Mouse (Mus musculus): ENCODE results near the gene Tsnax. TPM values are rescaled to one million over a fixed set of nuclear protein-coding genes. Genes with fewer than 3 reads are reported as not detected.
A peak's percentile ranks its signal among the peaks of the same experiment; 100 is the strongest.

Gene Tsnax
- polyA plus RNA-seq, 1 experiment from 2014 or later = 48.3 TPM

DNA sequence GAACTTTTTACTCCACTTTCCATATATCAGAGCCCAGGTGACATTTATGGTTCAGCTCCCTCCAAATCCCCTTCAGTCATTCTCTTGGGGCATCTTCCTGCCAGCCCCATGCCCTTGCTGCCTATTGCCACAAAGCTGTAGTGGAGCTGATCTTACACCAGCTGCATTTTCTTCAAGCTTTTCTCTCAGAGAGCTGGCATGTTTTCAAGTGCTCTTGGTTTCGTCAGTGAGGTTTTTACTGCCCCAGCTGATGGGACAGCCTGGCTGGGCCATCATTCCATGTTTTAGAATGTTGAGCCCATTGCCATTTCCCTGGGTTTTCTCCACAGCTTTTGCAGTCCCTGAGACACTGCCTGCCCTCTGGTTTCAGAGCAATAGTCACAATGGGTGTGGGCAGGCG, 17.0 kb upstream of the Tsnax start:
- H3K9me3 ChIP-seq (ENCODE audit: control insufficient read depth) = no peaks in the 10 kb centered on the region
- no peaks in the 10 kb centered on the region; the same call in 1 of the 2 replicates for H3K27me3 ChIP-seq (replicated peaks; ENCODE audit: control insufficient read depth, insufficient read depth, low read length)
- no peak overlapping the region for H3K9ac ChIP-seq (ENCODE audit: low read depth, low read length)
- no peaks in the 10 kb centered on the region for H3K4me1 ChIP-seq (replicated peaks; ENCODE audit: control insufficient read depth, insufficient read depth, low read length)
- H3K27ac ChIP-seq (ENCODE audit: low read depth, low read length) = no peak overlapping the region
- no peak for ATAC-seq
- H3K4me2 ChIP-seq (replicated peaks; ENCODE audit: low read depth) = no peak overlapping the region
- WGBS = 78% methylated on average over 2 of the region's 2 CpGs
- no peak overlapping the region for H3K4me3 ChIP-seq (ENCODE audit: low read depth, low read length)
- H3K36me3 ChIP-seq (ENCODE audit: control insufficient read depth, insufficient read depth) = no peaks in the 10 kb centered on the region
- no peak for TF ChIP-seq CTCF (IDR thresholded peaks at IDR 0.05; ENCODE audit: low read depth)

DNA sequence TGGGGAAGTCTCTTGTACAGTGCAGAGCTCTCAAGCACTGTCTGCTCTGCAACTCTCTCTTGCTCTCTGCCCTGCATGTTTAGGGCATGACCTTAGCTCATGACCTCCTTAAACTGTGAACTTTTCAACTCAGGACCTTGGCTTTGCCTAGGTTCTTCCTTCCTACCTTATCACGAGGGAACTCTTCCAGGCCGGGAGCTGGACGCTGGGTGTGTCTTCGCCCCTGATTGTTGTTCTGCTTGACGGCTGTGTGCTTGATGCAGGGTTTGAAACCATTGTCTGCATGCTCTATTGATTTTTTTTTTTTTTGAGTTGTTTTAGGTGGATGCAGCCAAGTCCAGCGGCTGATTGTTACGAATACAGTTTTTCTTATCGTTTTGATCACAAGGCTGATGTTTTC, 11.3 kb downstream of the Tsnax start:
- WGBS = 81% methylated on average over 8 of the region's 8 CpGs
- no peak for TF ChIP-seq CTCF (IDR thresholded peaks at IDR 0.05; ENCODE audit: low read depth)

DNA sequence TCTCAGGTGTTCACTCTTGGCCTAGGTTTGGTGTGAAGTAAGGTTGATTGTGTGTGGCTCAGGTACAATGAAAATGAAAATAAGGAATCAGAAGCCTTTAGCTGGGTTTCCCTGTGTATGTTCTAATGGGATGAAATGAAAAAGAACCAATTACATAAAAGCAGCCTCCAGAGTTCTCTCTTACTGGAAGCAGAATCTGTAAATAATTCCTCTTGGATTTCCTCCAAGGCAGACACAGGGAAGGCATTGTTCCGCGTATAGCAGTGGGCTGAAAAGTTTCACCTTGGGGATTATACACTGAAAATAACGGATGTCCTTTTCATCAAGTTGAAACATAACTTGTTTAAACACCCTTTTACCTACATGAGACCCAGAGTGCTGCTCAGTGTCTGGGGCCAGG, 14.4 kb downstream of the Tsnax start:
- H3K27me3 ChIP-seq (replicated peaks; ENCODE audit: control insufficient read depth, insufficient read depth, low read length) = no peaks in the 10 kb centered on the region
- peaks cover 55% of the 10 kb centered on the region for H3K36me3 ChIP-seq (ENCODE audit: control insufficient read depth, insufficient read depth)
- WGBS = 75% methylated on average over 3 of the region's 3 CpGs
- no peaks in the 10 kb centered on the region for H3K9me3 ChIP-seq (ENCODE audit: control insufficient read depth)
- ATAC-seq = no peak
- TF ChIP-seq CTCF (IDR thresholded peaks at IDR 0.05; ENCODE audit: low read depth) = no peak
- H3K9ac ChIP-seq (ENCODE audit: low read depth, low read length) = no peak overlapping the region
- no peak overlapping the region for H3K4me3 ChIP-seq (ENCODE audit: low read depth, low read length)
- H3K27ac ChIP-seq (ENCODE audit: low read depth, low read length) = no peak overlapping the region
- H3K4me1 ChIP-seq (replicated peaks; ENCODE audit: control insufficient read depth, insufficient read depth, low read length) = no peaks in the 10 kb centered on the region
- H3K4me2 ChIP-seq (replicated peaks; ENCODE audit: low read depth) = no peak overlapping the region

More for the DNA sequence above, 11.3 kb downstream of the Tsnax start:
- Histone ChIP-seq H3K4me2 (replicated peaks; ENCODE audit: low read depth) (no peak overlapping the region), H3K27me3 (replicated peaks; ENCODE audit: control insufficient read depth, insufficient read depth, low read length) (no peaks in the 10 kb centered on the region), H3K36me3 (ENCODE audit: control insufficient read depth, insufficient read depth) (peaks cover 38% of the 10 kb centered on the region), H3K27ac (ENCODE audit: low read depth, low read length) (no peak overlapping the region), H3K9ac (ENCODE audit: low read depth, low read length) (no peak overlapping the region), H3K9me3 (ENCODE audit: control insufficient read depth) (no peaks in the 10 kb centered on the region), H3K4me3 (ENCODE audit: low read depth, low read length) (no peak overlapping the region), H3K4me1 (replicated peaks; ENCODE audit: control insufficient read depth, insufficient read depth, low read length) (no peaks in the 10 kb centered on the region)
- ATAC-seq = no peak

DNA sequence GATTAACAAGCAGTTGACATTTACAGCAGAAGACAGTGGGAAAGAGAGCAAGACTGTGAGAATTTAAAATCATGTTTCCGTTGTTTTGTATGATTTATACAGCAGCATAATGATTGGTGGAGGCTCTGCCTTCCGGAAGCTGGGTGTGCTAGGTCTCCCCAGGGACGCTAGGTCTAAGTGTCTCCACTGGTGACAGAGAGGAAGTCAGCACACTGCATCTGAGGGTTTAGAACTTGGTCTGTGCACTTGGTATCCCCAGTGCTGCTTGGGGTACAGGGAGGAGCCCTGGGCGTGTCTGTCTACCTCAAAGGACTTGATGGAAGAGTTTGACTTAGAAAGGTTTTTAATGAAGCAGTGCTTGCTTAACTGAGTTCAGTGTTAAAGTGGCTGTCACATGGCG, 16.0 kb downstream of the Tsnax start:
- 94% methylated on average over 5 of the region's 5 CpGs for WGBS
- Histone ChIP-seq H3K36me3 (ENCODE audit: control insufficient read depth, insufficient read depth) (peaks cover 68% of the 10 kb centered on the region), H3K27me3 (replicated peaks; ENCODE audit: control insufficient read depth, insufficient read depth, low read length) (no peaks in the 10 kb centered on the region), H3K4me2 (replicated peaks; ENCODE audit: low read depth) (no peak overlapping the region), H3K4me3 (ENCODE audit: low read depth, low read length) (no peak overlapping the region), H3K4me1 (replicated peaks; ENCODE audit: control insufficient read depth, insufficient read depth, low read length) (no peaks in the 10 kb centered on the region), H3K27ac (ENCODE audit: low read depth, low read length) (no peak overlapping the region), H3K9ac (ENCODE audit: low read depth, low read length) (no peak overlapping the region), H3K9me3 (ENCODE audit: control insufficient read depth) (no peaks in the 10 kb centered on the region)
- TF ChIP-seq CTCF (IDR thresholded peaks at IDR 0.05; ENCODE audit: low read depth) = no peak
- no peak for ATAC-seq

DNA sequence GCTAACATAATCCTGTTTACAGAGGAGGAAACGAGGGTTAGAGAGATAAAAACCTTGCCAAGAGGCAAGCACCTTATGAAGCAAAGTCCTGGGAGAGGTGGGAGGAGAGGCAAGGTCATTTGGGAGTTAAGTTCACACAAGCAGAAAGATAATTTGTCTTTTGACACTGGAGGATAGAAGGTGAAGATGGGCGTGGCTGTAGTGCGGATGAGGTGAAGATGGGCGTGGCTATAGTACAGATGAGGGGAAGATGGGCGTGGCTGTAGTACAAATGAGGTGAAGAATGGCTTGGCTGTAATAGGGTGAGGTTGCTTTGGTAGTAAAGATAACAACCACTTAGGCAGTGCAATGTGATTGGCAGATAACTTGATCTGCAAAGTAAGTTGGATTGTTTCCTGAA, 18.5 kb downstream of the Tsnax start:
- ATAC-seq = no peak

DNA sequence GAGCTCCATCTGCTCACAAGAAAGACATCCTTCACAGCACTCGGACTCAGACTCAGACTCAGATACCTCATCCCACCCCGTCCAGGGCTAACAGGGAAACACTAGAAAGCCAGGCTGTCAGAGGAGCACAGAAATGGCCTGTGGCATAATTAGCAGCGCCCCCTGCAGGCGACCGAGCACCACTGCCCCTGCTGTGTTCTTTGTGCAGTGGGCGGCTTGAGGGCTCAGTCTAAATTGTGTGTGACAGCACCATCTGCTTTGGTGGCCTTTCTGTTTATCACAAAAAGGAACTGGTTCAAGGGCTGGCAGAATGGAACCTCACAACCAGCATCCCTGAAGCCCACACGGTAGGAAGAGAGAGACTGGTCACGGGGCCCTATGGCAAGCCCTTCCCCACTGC, 21.9 kb downstream of the Tsnax start:
- no peaks in the 10 kb centered on the region for H3K27me3 ChIP-seq (replicated peaks; ENCODE audit: control insufficient read depth, insufficient read depth, low read length)
- H3K9ac ChIP-seq (ENCODE audit: low read depth, low read length) = no peak overlapping the region
- peak; percentile 89 for TF ChIP-seq CTCF (IDR thresholded peaks at IDR 0.05; ENCODE audit: low read depth)
- no peak overlapping the region for H3K4me3 ChIP-seq (ENCODE audit: low read depth, low read length)
- H3K9me3 ChIP-seq (ENCODE audit: control insufficient read depth) = no peaks in the 10 kb centered on the region
- no peak for ATAC-seq
- H3K4me2 ChIP-seq (replicated peaks; ENCODE audit: low read depth) = no peak overlapping the region
- WGBS = 36% methylated on average over 8 of the region's 8 CpGs
- no peak overlapping the region for H3K27ac ChIP-seq (ENCODE audit: low read depth, low read length)
- no peaks in the 10 kb centered on the region for H3K4me1 ChIP-seq (replicated peaks; ENCODE audit: control insufficient read depth, insufficient read depth, low read length)
- H3K36me3 ChIP-seq (ENCODE audit: control insufficient read depth, insufficient read depth) = peaks cover 52% of the 10 kb centered on the region

More for the DNA sequence above, 18.5 kb downstream of the Tsnax start:
- Histone ChIP-seq H3K9ac (ENCODE audit: low read depth, low read length) (no peak overlapping the region), H3K27ac (ENCODE audit: low read depth, low read length) (no peak overlapping the region), H3K36me3 (ENCODE audit: control insufficient read depth, insufficient read depth) (peaks cover 56% of the 10 kb centered on the region), H3K4me2 (replicated peaks; ENCODE audit: low read depth) (no peak overlapping the region), H3K27me3 (replicated peaks; ENCODE audit: control insufficient read depth, insufficient read depth, low read length) (no peaks in the 10 kb centered on the region), H3K9me3 (ENCODE audit: control insufficient read depth) (no peaks in the 10 kb centered on the region), H3K4me1 (replicated peaks; ENCODE audit: control insufficient read depth, insufficient read depth, low read length) (no peaks in the 10 kb centered on the region), H3K4me3 (ENCODE audit: low read depth, low read length) (no peak overlapping the region)
- no peak for TF ChIP-seq CTCF (IDR thresholded peaks at IDR 0.05; ENCODE audit: low read depth)
- 49% methylated on average over 5 of the region's 5 CpGs for WGBS

DNA sequence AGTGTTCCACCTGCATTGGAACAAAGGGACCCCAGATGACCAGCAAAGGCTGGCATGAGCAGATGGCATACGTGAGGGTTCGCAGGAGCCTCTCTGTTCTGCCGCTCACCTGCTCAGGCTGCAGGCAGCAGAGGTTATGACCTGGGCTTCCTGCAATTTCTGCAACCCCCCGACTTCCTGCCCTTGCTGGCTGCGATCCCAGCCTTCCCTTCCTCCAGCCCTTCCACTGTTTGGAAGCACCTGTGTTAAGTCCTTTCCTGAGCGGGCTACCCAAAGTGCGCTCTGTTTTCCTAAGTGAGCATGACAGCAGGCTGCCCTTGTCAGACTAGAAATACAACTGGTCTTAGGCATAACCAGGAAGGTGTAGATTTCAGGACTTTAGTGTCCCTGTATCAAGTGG, 24.3 kb downstream of the Tsnax start:
- Histone ChIP-seq H3K27ac (ENCODE audit: low read depth, low read length) (no peak overlapping the region), H3K36me3 (ENCODE audit: control insufficient read depth, insufficient read depth) (peaks cover 43% of the 10 kb centered on the region), H3K4me2 (replicated peaks; ENCODE audit: low read depth) (no peak overlapping the region), H3K9ac (ENCODE audit: low read depth, low read length) (no peak overlapping the region), H3K4me1 (replicated peaks; ENCODE audit: control insufficient read depth, insufficient read depth, low read length) (no peaks in the 10 kb centered on the region), H3K4me3 (ENCODE audit: low read depth, low read length) (no peak overlapping the region), H3K9me3 (ENCODE audit: control insufficient read depth) (no peaks in the 10 kb centered on the region), H3K27me3 (replicated peaks; ENCODE audit: control insufficient read depth, insufficient read depth, low read length) (no peaks in the 10 kb centered on the region)
- WGBS = 79% methylated on average over 7 of the region's 7 CpGs
- no peak for ATAC-seq
- no peak for TF ChIP-seq CTCF (IDR thresholded peaks at IDR 0.05; ENCODE audit: low read depth)

All from intestine, postnatal 0 days (tissue).